Mouse (Mus musculus): ENCODE data around the gene Olfr63. TPM values are rescaled to one million over a fixed set of nuclear protein-coding genes. Genes with fewer than 3 reads are reported as not detected.
"Not testable (repeated sequence)": the region's sequence is repeated elsewhere in the genome, so short reads cannot be mapped to it uniquely, and the experiment has no call there.

The Olfr63 gene
- polyA plus RNA-seq (2012; rRNA removed): not detected in 2 replicates

DNA sequence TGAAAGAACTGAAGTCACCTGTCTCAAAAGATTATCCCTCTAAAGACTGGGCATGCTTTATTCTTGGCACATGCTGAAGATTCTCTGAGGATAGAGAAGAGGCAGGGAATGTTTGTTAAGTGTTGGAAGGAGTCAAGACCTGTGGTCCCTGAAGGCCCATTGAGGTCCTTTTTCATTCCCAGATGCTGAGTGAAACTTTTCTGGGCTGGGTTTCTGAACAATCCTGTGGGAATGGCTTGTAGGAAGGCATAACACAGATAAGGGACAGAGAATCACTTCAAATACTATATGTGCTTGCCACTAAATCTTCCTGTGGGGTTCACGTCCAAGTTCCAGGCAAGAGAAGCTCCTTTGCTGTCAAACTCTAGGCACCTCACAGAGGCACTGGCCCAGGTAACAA, at the start of gene Olfr63:
Gene Olfr63, plus strand, starts transcription at position 301 of the 400 bp plus-strand sequence.
- H3K4me3 ChIP-seq (replicated peaks; ENCODE audit: extremely low read depth, low read depth, low read length): no peak within 1 kb of the TSS
- 39% methylated on average over 1 of the region's 1 CpGs for WGBS
- no peak for TF ChIP-seq POLR2A (IDR thresholded peaks at IDR 0.05; ENCODE audit: borderline replicate concordance, extremely low read depth, low read depth, low read length)
- no peak for TF ChIP-seq CTCF (IDR thresholded peaks at IDR 0.05; ENCODE audit: insufficient read depth, low read length)
- no peak for DNase-seq
- H3K4me1 ChIP-seq (ENCODE audit: control insufficient read depth, insufficient read depth, low read length): no peaks in the 10 kb centered on the region

DNA sequence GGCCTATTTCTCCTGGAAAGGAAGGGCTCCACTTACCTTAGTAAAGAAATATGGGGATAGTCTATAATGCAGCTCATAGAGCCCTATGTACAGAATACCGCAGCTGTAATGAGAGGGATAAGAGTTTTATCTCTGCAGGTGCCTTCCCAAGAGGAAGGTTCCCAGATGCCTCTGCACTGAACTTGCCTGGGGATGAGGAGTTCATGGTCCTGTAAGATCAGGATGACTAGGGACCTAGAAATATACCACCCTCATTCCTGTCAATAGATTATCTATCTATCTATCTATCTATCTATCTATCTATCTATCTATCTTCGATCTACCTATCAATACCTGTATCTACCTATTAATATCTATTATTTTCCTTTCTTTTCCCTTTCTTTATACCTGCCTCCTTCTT, 42.9 kb upstream of the Olfr63 start, which contains the start of gene Olfr1564:
Gene Olfr1564, minus strand, starts transcription at position 101 of the 400 bp plus-strand sequence.
- Histone ChIP-seq H3K4me1 (ENCODE audit: control insufficient read depth, insufficient read depth, low read length) (no peaks in the 10 kb centered on the region), H3K4me3 (replicated peaks; ENCODE audit: extremely low read depth, low read depth, low read length) (no peak within 1 kb of the TSS)
- 80% methylated on average over 2 of the region's 2 CpGs for WGBS
- DNase-seq: no peak
- TF ChIP-seq CTCF (IDR thresholded peaks at IDR 0.05; ENCODE audit: insufficient read depth, low read length) (no peak), POLR2A (IDR thresholded peaks at IDR 0.05; ENCODE audit: borderline replicate concordance, extremely low read depth, low read depth, low read length) (no peak)

DNA sequence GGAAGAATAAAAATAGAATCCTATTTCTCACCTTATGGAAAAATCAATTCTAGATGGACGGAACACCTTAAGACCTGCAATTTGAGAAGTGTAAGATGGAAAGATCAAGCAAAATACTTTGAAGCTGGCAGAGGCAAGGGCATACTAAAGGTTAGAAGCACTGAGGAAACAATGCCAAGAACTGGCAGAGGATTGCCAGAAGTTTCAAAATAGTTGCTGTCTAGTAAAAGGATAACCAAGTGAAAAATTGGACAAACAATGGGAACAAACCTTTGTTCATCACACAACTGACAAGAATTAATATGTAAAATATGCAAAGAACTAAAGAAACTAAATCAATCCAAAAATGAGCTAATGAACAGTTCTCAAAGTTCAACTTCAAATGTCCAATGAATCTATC, 27.8 kb upstream of the Olfr63 start:
- H3K4me1 ChIP-seq (ENCODE audit: control insufficient read depth, insufficient read depth, low read length): not testable (repeated sequence)

DNA sequence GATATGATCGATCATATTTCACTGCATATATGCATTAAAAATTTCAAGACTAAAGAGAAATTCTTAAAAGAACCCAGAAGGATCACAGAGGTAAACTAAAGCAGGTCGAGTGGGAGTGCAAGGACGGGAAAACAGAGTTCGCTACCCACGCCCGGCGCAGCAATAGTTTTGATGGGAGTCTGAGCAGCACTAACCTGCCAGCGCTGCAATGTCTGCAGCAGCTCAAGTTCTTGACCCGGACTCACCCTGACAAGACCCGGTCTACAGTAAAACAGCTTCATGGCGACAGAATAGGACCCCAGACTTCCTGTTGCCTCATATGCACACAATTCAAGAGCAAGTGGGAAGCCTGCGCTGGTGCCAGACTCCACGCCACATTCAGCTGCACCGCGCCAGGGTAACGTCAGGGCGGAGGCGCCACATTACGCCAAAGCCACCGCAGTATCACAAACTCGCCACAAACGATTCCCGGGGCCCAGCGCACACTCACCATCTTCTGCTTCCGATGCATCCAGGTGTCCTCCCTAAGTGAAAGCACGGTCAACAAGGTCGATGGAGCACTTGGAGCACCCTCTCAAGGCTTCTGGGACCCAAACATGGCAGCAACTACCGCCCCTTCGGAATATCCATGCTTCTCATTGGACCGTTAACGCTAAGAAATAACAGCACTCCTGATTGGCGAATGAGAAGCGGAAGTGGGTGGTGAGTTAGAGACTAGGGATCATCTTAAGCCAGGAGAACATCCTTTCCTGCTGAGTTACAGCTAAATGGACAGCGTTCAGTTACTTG, 9.8 kb upstream of the Olfr63 start, which contains the start of gene Zfp955a:
Gene Zfp955a, minus strand, starts transcription at position 616 of the 789 bp plus-strand sequence.
- H3K4me3 ChIP-seq (replicated peaks; ENCODE audit: extremely low read depth, low read depth, low read length); DNase-seq; H3K4me1 ChIP-seq (ENCODE audit: control insufficient read depth, insufficient read depth, low read length): not testable (repeated sequence)
- 27% methylated on average over 1 of the region's 34 CpGs for WGBS

More for the DNA sequence above, 27.8 kb upstream of the Olfr63 start:
- DNase-seq; H3K4me3 ChIP-seq (replicated peaks; ENCODE audit: extremely low read depth, low read depth, low read length): not testable (repeated sequence)
- 94% methylated on average over 1 of the region's 1 CpGs for WGBS

DNA sequence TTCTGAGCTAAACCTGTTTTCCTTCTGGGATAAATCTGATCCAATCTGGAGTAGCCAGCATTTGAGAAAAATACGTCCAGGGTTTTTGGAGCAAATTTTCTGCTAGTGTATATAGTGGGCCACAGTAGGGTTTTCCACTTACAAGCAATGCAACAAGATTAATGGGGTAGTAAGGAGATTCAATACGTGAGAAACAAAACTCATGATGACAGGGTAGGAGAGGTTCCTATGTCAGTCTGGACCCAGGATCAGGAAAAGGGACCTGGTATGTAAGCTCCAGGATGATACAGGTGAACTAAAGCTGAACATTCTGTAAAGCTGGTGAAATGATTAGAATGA, 9.2 kb upstream of the Olfr63 start:
- not testable (repeated sequence) for H3K4me3 ChIP-seq (replicated peaks; ENCODE audit: extremely low read depth, low read depth, low read length); H3K4me1 ChIP-seq (ENCODE audit: control insufficient read depth, insufficient read depth, low read length); DNase-seq
- no CpG with 5 or more reads among the region's 2 CpGs for WGBS

DNA sequence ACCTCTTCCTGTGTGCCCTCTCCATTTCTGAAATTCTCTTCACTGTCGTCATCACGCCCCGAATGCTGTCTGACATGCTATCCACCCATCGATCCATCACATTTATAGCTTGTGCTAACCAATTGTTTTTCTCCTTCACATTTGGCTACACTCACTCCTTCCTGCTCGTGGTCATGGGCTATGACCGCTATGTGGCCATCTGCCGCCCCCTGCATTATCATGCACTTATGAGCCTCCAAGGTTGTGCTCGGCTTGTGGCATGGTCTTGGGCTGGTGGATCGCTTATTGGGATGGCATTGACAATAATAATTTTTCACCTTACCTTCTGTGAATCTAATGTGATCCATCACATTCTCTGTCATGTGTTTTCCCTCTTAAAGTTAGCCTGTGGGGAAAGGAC, 4.4 kb downstream of the Olfr63 start:
- Histone ChIP-seq H3K4me3 (replicated peaks; ENCODE audit: extremely low read depth, low read depth, low read length) (no peak overlapping the region), H3K4me1 (ENCODE audit: control insufficient read depth, insufficient read depth, low read length) (no peaks in the 10 kb centered on the region)
- no peak for DNase-seq
- TF ChIP-seq CTCF (IDR thresholded peaks at IDR 0.05; ENCODE audit: insufficient read depth, low read length) (no peak), POLR2A (IDR thresholded peaks at IDR 0.05; ENCODE audit: borderline replicate concordance, extremely low read depth, low read depth, low read length) (no peak)
- 81% methylated on average over 9 of the region's 9 CpGs for WGBS

DNA sequence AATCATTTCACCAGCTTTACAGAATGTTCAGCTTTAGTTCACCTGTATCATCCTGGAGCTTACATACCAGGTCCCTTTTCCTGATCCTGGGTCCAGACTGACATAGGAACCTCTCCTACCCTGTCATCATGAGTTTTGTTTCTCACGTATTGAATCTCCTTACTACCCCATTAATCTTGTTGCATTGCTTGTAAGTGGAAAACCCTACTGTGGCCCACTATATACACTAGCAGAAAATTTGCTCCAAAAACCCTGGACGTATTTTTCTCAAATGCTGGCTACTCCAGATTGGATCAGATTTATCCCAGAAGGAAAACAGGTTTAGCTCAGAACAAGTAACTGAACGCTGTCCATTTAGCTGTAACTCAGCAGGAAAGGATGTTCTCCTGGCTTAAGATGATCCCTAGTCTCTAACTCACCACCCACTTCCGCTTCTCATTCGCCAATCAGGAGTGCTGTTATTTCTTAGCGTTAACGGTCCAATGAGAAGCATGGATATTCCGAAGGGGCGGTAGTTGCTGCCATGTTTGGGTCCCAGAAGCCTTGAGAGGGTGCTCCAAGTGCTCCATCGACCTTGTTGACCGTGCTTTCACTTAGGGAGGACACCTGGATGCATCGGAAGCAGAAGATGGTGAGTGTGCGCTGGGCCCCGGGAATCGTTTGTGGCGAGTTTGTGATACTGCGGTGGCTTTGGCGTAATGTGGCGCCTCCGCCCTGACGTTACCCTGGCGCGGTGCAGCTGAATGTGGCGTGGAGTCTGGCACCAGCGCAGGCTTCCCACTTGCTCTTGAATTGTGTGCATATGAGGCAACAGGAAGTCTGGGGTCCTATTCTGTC, 24.8 kb downstream of the Olfr63 start, which contains the start of gene Zfp955b:
Gene Zfp955b, plus strand, starts transcription at position 506 of the 837 bp plus-strand sequence.
- H3K4me1 ChIP-seq (ENCODE audit: control insufficient read depth, insufficient read depth, low read length); H3K4me3 ChIP-seq (replicated peaks; ENCODE audit: extremely low read depth, low read depth, low read length); DNase-seq: not testable (repeated sequence)
- no CpG with 5 or more reads among the region's 25 CpGs for WGBS

DNA sequence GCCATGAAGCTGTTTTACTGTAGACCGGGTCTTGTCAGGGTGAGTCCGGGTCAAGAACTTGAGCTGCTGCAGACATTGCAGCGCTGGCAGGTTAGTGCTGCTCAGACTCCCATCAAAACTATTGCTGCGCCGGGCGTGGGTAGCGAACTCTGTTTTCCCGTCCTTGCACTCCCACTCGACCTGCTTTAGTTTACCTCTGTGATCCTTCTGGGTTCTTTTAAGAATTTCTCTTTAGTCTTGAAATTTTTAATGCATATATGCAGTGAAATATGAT, 25.3 kb downstream of the Olfr63 start:
- H3K4me1 ChIP-seq (ENCODE audit: control insufficient read depth, insufficient read depth, low read length); DNase-seq; H3K4me3 ChIP-seq (replicated peaks; ENCODE audit: extremely low read depth, low read depth, low read length): not testable (repeated sequence)
- no CpG with 5 or more reads among the region's 9 CpGs for WGBS

Other genes with a start within 250 kb of the Olfr63 start
- 0.76 and 1.1 TPM in 2 replicates for gene Zfp763, start 231.3 kb upstream of the Olfr63 start, polyA plus RNA-seq (2012; rRNA removed)
- not detected in 2 replicates for gene 4921501E09Rik, start 196.6 kb upstream of the Olfr63 start, polyA plus RNA-seq (2012; rRNA removed)
- gene Zfp563, start 175.4 kb upstream of the Olfr63 start, polyA plus RNA-seq (2012; rRNA removed): 1.2 and 2.2 TPM in 2 replicates
- gene Morc2b, start 125.0 kb upstream of the Olfr63 start, polyA plus RNA-seq (2012; rRNA removed): not detected in 2 replicates
- not detected in 2 replicates for gene Olfr55, start 96.2 kb upstream of the Olfr63 start, polyA plus RNA-seq (2012; rRNA removed)
- not detected in 2 replicates for gene Olfr239, start 73.4 kb upstream of the Olfr63 start, polyA plus RNA-seq (2012; rRNA removed)
- gene Olfr1564, start 43.0 kb upstream of the Olfr63 start, polyA plus RNA-seq (2012; rRNA removed): not detected in 2 replicates
- 0.54 and 1.4 TPM in 2 replicates for gene Zfp955a, start 9.5 kb upstream of the Olfr63 start, polyA plus RNA-seq (2012; rRNA removed)
- 1.3 and 1.9 TPM in 2 replicates for gene Zfp955b, start 24.9 kb downstream of the Olfr63 start, polyA plus RNA-seq (2012; rRNA removed)
- 0.58 and 0.98 TPM in 2 replicates for gene Zfp81, start 94.2 kb downstream of the Olfr63 start, polyA plus RNA-seq (2012; rRNA removed)
- gene Zfp101, start 130.0 kb downstream of the Olfr63 start, polyA plus RNA-seq (2012; rRNA removed): 1.8 and 2.6 TPM in 2 replicates
- 0.08 and 0.13 TPM in 2 replicates for gene Actl9, start 168.2 kb downstream of the Olfr63 start, polyA plus RNA-seq (2012; rRNA removed)